Mouse (Mus musculus) forebrain, postnatal 0 days (tissue): ENCODE results near the gene Rtn3. TPM values are rescaled to one million over a fixed set of nuclear protein-coding genes. Genes with fewer than 3 reads are reported as not detected.

Source experiments
- ATAC-seq: fragments of 200-750 bp; cut with Nextera tagmentation; 2 replicates; pipeline ENCODE4 v1.8.0; 2017; ENCODE audit warnings: mild to moderate bottlenecking, moderate library complexity
- DNase-seq: peaks from one replicate; pipeline ENCODE4 v3.0.0-alpha.2; 2015
- H3K27ac ChIP-seq: fragments of 300-500 bp; sonication (generic); 2 replicates; pipeline ENCODE4 v1.5.1; 2014; ENCODE audit warnings: low read depth, mild to moderate bottlenecking, antibody characterized with exemption, low read length, moderate library complexity, mixed read lengths
- H3K27me3 ChIP-seq: fragments of 300-500 bp; sonication (generic); 2 replicates; pipeline ENCODE4 v1.6.1; 2014; ENCODE audit warnings: mild to moderate bottlenecking, low read length, mixed read lengths; ENCODE audit not compliant: insufficient read depth
- H3K36me3 ChIP-seq: fragments of 300-500 bp; sonication (generic); 2 replicates; pipeline ENCODE4 v1.6.1; 2014; ENCODE audit warnings: mild to moderate bottlenecking, moderate library complexity; ENCODE audit not compliant: insufficient read depth
- H3K4me1 ChIP-seq: fragments of 300-500 bp; sonication (generic); 2 replicates; pipeline ENCODE4 v1.6.1; 2014; ENCODE audit warnings: antibody characterized with exemption; ENCODE audit not compliant: insufficient read depth
- H3K4me2 ChIP-seq: fragments of 300-500 bp; sonication (generic); 2 replicates; pipeline ENCODE4 v1.6.1; 2014; ENCODE audit warnings: low read depth, mild to moderate bottlenecking, moderate library complexity
- H3K4me3 ChIP-seq: fragments of 300-500 bp; sonication (generic); 2 replicates; pipeline ENCODE4 v1.5.1; 2014; ENCODE audit warnings: low read depth, low read length, mixed read lengths
- H3K9ac ChIP-seq: fragments of 300-500 bp; sonication (generic); 2 replicates; pipeline ENCODE4 v1.6.1; 2014; ENCODE audit warnings: mild to moderate bottlenecking
- H3K9me3 ChIP-seq: fragments of 300-500 bp; sonication (generic); 2 replicates; pipeline ENCODE4 v1.6.1; 2016; ENCODE audit warnings: low read length
- CTCF ChIP-seq: sonication (generic); IDR thresholded peaks from 2 replicates; pipeline ENCODE4 v1.5.1; 2016; ENCODE audit warnings: antibody characterized with exemption, control low read depth, low read depth
- WGBS: fragments of 180-500 bp; shearing (Covaris S2); extraction: QIAGEN DNeasy Blood & Tissue Kit; methylation state at CpG from one replicate; pipeline ENCODE4 v1.1.7; 2014; 5-methylcytosine and 5-hydroxymethylcytosine counted together
- polyA plus RNA-seq: library from polyadenylated mRNA; unstranded; fragments of >200 nt; fragmentation: Nextera tagmentation; extraction: Ambion mirVana; gene quantifications from 2 replicates; pipeline ENCODE4 v1.2.1, GENCODE M21; 2015
- total RNA-seq: library from RNA; depleted of rRNA; stranded (reverse); fragments of >200 nt; gene quantifications from 2 replicates; pipeline ENCODE4 v1.2.3, GENCODE M21; 2014; rRNA removed

Gene Rtn3
- total RNA-seq (300 and 363 TPM in 2 replicates), polyA plus RNA-seq (533 and 637 TPM in 2 replicates)

- TF ChIP-seq CTCF: no peak
- Histone ChIP-seq H3K4me3 (peak within 1 kb of the TSS; percentile 98), H3K9ac (peak within 1 kb of the TSS; percentile 99), H3K9me3 (no peaks in the 10 kb centered on the region), H3K4me1 (peaks cover 21% of the 10 kb centered on the region), H3K36me3 (no peaks in the 10 kb centered on the region), H3K4me2 (peak within 1 kb of the TSS; percentile 78), H3K27ac (peak within 1 kb of the TSS; percentile 99), H3K27me3 (no peaks in the 10 kb centered on the region)
- under 1% methylated on average over 78 of the region's 80 CpGs for WGBS
- ATAC-seq (peak; percentile 94), DNase-seq (peak; percentile 100)
These were observed at the start of gene Rtn3 for GRCm38 (mm10) chr19:7482599-7483511. Gene Rtn3, minus strand, starts transcription at chr19:7483281.

GRCm38 (mm10) chr19:7531906-7532305 is 48.8 kb upstream of the Rtn3 start:
- WGBS: 85% methylated on average over 5 of the region's 5 CpGs
- Histone ChIP-seq H3K9ac (no peak overlapping the region), H3K9me3 (no peaks in the 10 kb centered on the region), H3K4me1 (no peaks in the 10 kb centered on the region), H3K4me3 (no peak overlapping the region), H3K27me3 (no peaks in the 10 kb centered on the region), H3K27ac (no peak overlapping the region), H3K4me2 (no peak overlapping the region), H3K36me3 (peaks cover 37% of the 10 kb centered on the region)
- no peak for ATAC-seq
- no peak for DNase-seq
- no peak for TF ChIP-seq CTCF

DNA sequence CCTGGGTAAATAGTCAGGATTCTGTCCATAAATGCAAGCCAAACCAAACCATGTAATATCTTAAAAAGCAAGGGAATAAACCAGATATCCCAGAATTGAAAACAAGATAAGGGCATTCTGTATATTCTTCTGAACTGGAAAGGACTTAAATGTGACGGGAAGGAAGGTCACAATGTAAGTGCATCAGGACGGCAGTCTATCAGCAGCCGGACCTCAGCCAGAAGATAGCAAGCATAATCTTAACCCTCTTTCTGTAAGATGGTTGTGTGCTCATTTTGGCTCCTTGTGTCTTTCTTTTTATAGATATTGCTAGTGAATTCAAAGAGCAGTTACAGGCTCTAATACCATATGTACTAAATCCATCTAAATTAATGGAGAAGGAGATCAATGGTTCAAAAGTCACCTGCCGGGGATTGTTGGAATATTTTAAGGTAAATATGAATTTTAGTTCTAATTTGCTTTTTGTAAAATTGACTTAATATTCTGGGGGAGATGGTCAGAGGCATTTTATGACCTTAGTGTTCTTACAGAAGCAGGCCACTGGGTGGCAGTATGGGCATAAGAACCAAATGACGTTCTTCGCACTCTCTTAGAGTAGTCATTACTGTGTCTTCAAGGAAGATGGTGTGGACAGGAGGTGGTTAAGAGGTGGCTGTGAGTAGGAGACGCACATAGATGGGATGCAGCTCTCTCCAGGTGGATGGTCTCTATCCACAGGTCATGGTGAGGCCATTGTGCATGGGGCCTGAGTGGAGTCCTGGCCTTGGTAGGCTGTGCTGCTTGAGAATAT is 45.8 kb upstream of the Rtn3 start:
- no peak overlapping the region for H3K4me3 ChIP-seq
- no peak overlapping the region for H3K27ac ChIP-seq
- WGBS: 54% methylated on average over 7 of the region's 7 CpGs
- DNase-seq (peak; percentile 79), ATAC-seq (peak; percentile 78)
- H3K4me2 ChIP-seq: no peak overlapping the region
- no peak overlapping the region for H3K9ac ChIP-seq
- peaks cover 38% of the 10 kb centered on the region for H3K36me3 ChIP-seq
- no peaks in the 10 kb centered on the region for H3K9me3 ChIP-seq
- no peaks in the 10 kb centered on the region for H3K27me3 ChIP-seq
- H3K4me1 ChIP-seq: no peaks in the 10 kb centered on the region
- peak; percentile 83 for TF ChIP-seq CTCF

- H3K4me3 ChIP-seq: no peak overlapping the region
- no peak for DNase-seq
These were observed 41.8 kb upstream of the Rtn3 start for GRCm38 (mm10) chr19:7524879-7525278.

DNA sequence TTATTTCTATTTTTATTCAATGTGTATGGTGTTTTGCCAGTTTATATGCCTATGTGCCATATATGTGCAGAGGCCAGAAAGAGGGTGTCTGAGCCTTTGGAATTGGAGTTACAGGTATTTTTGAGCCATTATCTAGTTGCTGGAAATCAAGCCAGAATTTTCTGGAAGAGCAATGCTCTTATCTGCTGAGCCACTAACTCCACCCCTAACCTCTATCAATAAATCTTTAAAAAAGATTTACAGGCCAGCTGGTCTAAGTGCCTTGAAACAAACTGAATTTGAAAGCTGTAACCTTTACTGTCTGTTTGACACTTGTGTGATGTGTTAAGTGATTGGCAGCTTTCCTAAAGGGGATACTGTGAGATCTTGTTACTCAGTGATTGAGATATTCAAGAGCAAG is 40.7 kb upstream of the Rtn3 start:
- Histone ChIP-seq H3K9ac (no peak overlapping the region), H3K36me3 (peaks cover 31% of the 10 kb centered on the region), H3K4me2 (no peak overlapping the region), H3K27ac (no peak overlapping the region), H3K4me3 (no peak overlapping the region), H3K4me1 (no peaks in the 10 kb centered on the region), H3K27me3 (no peaks in the 10 kb centered on the region), H3K9me3 (no peaks in the 10 kb centered on the region)
- TF ChIP-seq CTCF: no peak
- DNase-seq (no peak), ATAC-seq (no peak)

More at GRCm38 (mm10) chr19:7524879-7525278, 41.8 kb upstream of the Rtn3 start:
- WGBS: 81% methylated on average over 3 of the region's 3 CpGs
- Histone ChIP-seq H3K4me2 (no peak overlapping the region), H3K27ac (no peak overlapping the region), H3K36me3 (peaks cover 30% of the 10 kb centered on the region), H3K9me3 (no peaks in the 10 kb centered on the region), H3K4me1 (no peaks in the 10 kb centered on the region), H3K27me3 (no peaks in the 10 kb centered on the region), H3K9ac (no peak overlapping the region)
- TF ChIP-seq CTCF: no peak
- ATAC-seq: no peak

- no peak for DNase-seq
These were observed 40.2 kb upstream of the Rtn3 start for GRCm38 (mm10) chr19:7523292-7523691.

DNA sequence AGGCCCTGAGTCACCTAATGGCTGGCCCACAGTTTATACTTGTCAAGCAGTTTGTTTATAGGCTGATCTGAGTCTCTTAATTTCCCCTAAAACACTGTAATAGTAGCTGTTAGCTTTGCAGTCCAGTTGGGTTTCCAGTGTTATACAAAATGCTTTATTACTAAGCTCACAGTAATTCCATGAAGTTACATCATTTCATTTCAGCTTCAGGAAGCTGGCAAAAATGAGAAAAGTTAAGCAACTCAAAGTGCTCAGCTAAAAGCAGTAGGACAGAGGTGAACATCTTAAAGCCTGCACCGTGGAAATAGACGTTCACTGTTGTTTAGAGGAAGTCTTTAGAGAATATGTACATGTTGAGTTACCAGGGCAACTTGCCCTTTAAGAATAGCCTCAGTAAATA is 39.8 kb upstream of the Rtn3 start:
- ATAC-seq (no peak), DNase-seq (no peak)
- Histone ChIP-seq H3K9ac (no peak overlapping the region), H3K4me1 (no peaks in the 10 kb centered on the region), H3K27ac (no peak overlapping the region), H3K4me2 (no peak overlapping the region), H3K9me3 (no peaks in the 10 kb centered on the region), H3K36me3 (peaks cover 36% of the 10 kb centered on the region), H3K4me3 (no peak overlapping the region), H3K27me3 (no peaks in the 10 kb centered on the region)
- no peak for TF ChIP-seq CTCF
- 97% methylated on average over 2 of the region's 2 CpGs for WGBS

More at GRCm38 (mm10) chr19:7523292-7523691, 40.2 kb upstream of the Rtn3 start:
- Histone ChIP-seq H3K4me3 (no peak overlapping the region), H3K9ac (no peak overlapping the region), H3K27me3 (no peaks in the 10 kb centered on the region), H3K27ac (no peak overlapping the region), H3K4me2 (no peak overlapping the region), H3K9me3 (no peaks in the 10 kb centered on the region), H3K4me1 (no peaks in the 10 kb centered on the region), H3K36me3 (peaks cover 34% of the 10 kb centered on the region)
- WGBS: 91% methylated on average over 1 of the region's 1 CpGs
- no peak for ATAC-seq
- TF ChIP-seq CTCF: no peak; the same call in 1 of the 2 replicates
